In genomic region chr1:34602363-34602762, GRCm38 (mm10) we compare ENCODE assay signal across 9 mouse cellular contexts. TPM values are rescaled to one million over a fixed set of nuclear protein-coding genes. Genes with fewer than 3 reads are reported as not detected.
A peak's percentile ranks its signal among the peaks of the same experiment; 100 is the strongest.
DNase-seq lines count a peak whose midpoint lies in the region; ATAC-seq lines count a peak whose summit lies in the region.
"Had no signal": no experiment of that assay in that cellular context is flagged by ENCODE, and none has a peak within 500 bp of the region (broad histone marks: within the 10 kb centered on the region; RNA-seq: fewer than 3 reads in every experiment).

No protein-coding gene starts in this region.

- H3K9me3 ChIP-seq in limb, embryonic 11.5 days (ENCODE audit: control insufficient read depth, low read length), result no peaks in the 10 kb centered on the region

- 19% methylated on average over 8 of the region's 8 CpGs for WGBS in limb, embryonic 11.5 days

- H3K36me3 ChIP-seq in limb, embryonic 11.5 days (ENCODE audit: control insufficient read depth, insufficient read depth, low read length), result no peaks in the 10 kb centered on the region

- H3K4me2 ChIP-seq in limb, embryonic 11.5 days (ENCODE audit: low read depth, severe bottlenecking), result no peak overlapping the region

- no peak overlapping the region for H3K27ac ChIP-seq in limb, embryonic 11.5 days (replicated peaks; ENCODE audit: low read depth, low read length)

- DNase-seq in CD4-positive helper T cell, adult 2 months (ENCODE audit: low read depth, low spot score), result peak; percentile 72
- DNase-seq in cerebellum, postnatal 36 days, result peak; percentile 85 to 86
- peak; percentile 69 for DNase-seq in gastrocnemius, postnatal 10 days
- DNase-seq in kidney, adult 18-20 months, result peak; percentile 54
- DNase-seq in limb, embryonic 11.5 days (ENCODE audit: low spot score), result peak; percentile 93
- peak; percentile 18 to 49 for DNase-seq in natural killer cell, adult 2 months (ENCODE audit: low spot score in 2 of 2)
- peak; percentile 52 for DNase-seq in telencephalon, adult 2 months (ENCODE audit: low read depth, low spot score)

- H3K9ac ChIP-seq in limb, embryonic 11.5 days (ENCODE audit: low read length), result no peak overlapping the region

- no peaks in the 10 kb centered on the region for H3K4me1 ChIP-seq in limb, embryonic 11.5 days (ENCODE audit: control insufficient read depth, insufficient read depth, low read length)

- H3K27me3 ChIP-seq in limb, embryonic 11.5 days (ENCODE audit: control insufficient read depth, insufficient read depth, low read length), result no peaks in the 10 kb centered on the region

- no peak overlapping the region for H3K4me3 ChIP-seq in limb, embryonic 11.5 days (ENCODE audit: low read depth, low read length)

- peak; percentile 79 for ATAC-seq in activated CD4-positive, CD25-positive, alpha-beta regulatory T cell, adult 4 months
- ATAC-seq in limb, embryonic 11.5 days (ENCODE audit: insufficient number of reproducible peaks, low FRiP score, low TSS enrichment, low read depth), result 0 out of 2 replicates have a peak, but pooled peaks have one; percentile 60

RNA-seq across cellular contexts. Expression of gene Amer3, which starts 22.9 kb away (rescaled TPM):
- not detected for polyA plus RNA-seq in activated CD4-positive, CD25-positive, alpha-beta regulatory T cell, adult 4 months (2017; shearing (Covaris generic))
- total RNA-seq in gastrocnemius, postnatal 10 days (2021), result under 1 TPM; 0.09 TPM
- 0.05 TPM in 1 of 2 replicates, not detected in the other for polyA plus RNA-seq in limb, embryonic 11.5 days (2014; fragmentation: Nextera tagmentation; extraction: Ambion mirVana)
- total RNA-seq: gastrocnemius, postnatal 4 days had no signal

RNA-seq across cellular contexts. Expression of gene Prss40, which starts 41.6 kb away (rescaled TPM):
- polyA plus RNA-seq in activated CD4-positive, CD25-positive, alpha-beta regulatory T cell, adult 4 months (2017; shearing (Covaris generic)), result under 1 TPM in 1 of 2 experiments, not detected in 1; 0.34 TPM
- not detected for total RNA-seq in gastrocnemius, postnatal 10 days (2021)
- not detected in 2 replicates for polyA plus RNA-seq in limb, embryonic 11.5 days (2014; fragmentation: Nextera tagmentation; extraction: Ambion mirVana)
- total RNA-seq: gastrocnemius, postnatal 4 days had no signal

Comparison
In these comparisons a context has a peak if more than half of its experiments do, and no peak if none do; other contexts are left out.
1. DNase-seq: peak in every context shown above with its lines; median percentile 93 in limb, embryonic 11.5 days; 86 in cerebellum, postnatal 36 days; 72 in CD4-positive helper T cell, adult 2 months; 69 in gastrocnemius, postnatal 10 days; 54 in kidney, adult 18-20 months; 52 in telencephalon, adult 2 months; 34 in natural killer cell, adult 2 months.